Mouse (Mus musculus): ENCODE measurements around the gene C1qtnf1. TPM values are rescaled to one million over a fixed set of nuclear protein-coding genes. Genes with fewer than 3 reads are reported as not detected.
"Not testable (repeated sequence)": the region's sequence is repeated elsewhere in the genome, so short reads cannot be mapped to it uniquely, and the experiment has no call there.

The C1qtnf1 gene
- 1.1 and 2.5 TPM in 2 replicates for polyA plus RNA-seq (2014; fragmentation: Nextera tagmentation; extraction: Ambion mirVana)

GRCm38 (mm10) chr11:118427986-118428385 is at the start of gene C1qtnf1:
TSS of gene C1qtnf1 (plus strand) at chr11:118428203.
- no peak for ATAC-seq (ENCODE audit: low FRiP score)
- H3K4me2 ChIP-seq (replicated peaks; ENCODE audit: low read depth, low read length) = peak within 1 kb of the TSS; percentile 3; the same call in 1 of the 2 replicates
- no peak for DNase-seq (ENCODE audit: low spot score)
- H3K4me3 ChIP-seq (ENCODE audit: low read depth, low read length) = no peak within 1 kb of the TSS
- H3K27ac ChIP-seq (ENCODE audit: low read depth, low read length) = no peak within 1 kb of the TSS
- H3K9me3 ChIP-seq (ENCODE audit: control insufficient read depth, low read length) = no peaks in the 10 kb centered on the region
- H3K27me3 ChIP-seq (ENCODE audit: control insufficient read depth, insufficient read depth, low read length) = no peaks in the 10 kb centered on the region; the same call in 1 of the 2 replicates
- 0 out of 2 replicates have a peak within 1 kb of the TSS, but pooled peaks have one; percentile 16 for H3K9ac ChIP-seq (ENCODE audit: low read depth, low read length)
- H3K4me1 ChIP-seq (replicated peaks; ENCODE audit: control insufficient read depth, insufficient read depth, low read length) = peaks cover 4% of the 10 kb centered on the region
- H3K36me3 ChIP-seq (ENCODE audit: control insufficient read depth, insufficient read depth, low read length) = no peaks in the 10 kb centered on the region
- WGBS = 3% methylated on average over 8 of the region's 8 CpGs

GRCm38 (mm10) chr11:118378656-118379055 is 49.3 kb upstream of the C1qtnf1 start:
- Histone ChIP-seq H3K27ac (ENCODE audit: low read depth, low read length) (no peak overlapping the region), H3K4me1 (replicated peaks; ENCODE audit: control insufficient read depth, insufficient read depth, low read length) (no peaks in the 10 kb centered on the region), H3K9ac (ENCODE audit: low read depth, low read length) (no peak overlapping the region), H3K4me3 (ENCODE audit: low read depth, low read length) (no peak overlapping the region), H3K36me3 (ENCODE audit: control insufficient read depth, insufficient read depth, low read length) (no peaks in the 10 kb centered on the region), H3K27me3 (ENCODE audit: control insufficient read depth, insufficient read depth, low read length) (no peaks in the 10 kb centered on the region), H3K4me2 (replicated peaks; ENCODE audit: low read depth, low read length) (no peak overlapping the region), H3K9me3 (ENCODE audit: control insufficient read depth, low read length) (no peaks in the 10 kb centered on the region)
- WGBS = 81% methylated on average over 6 of the region's 6 CpGs
- DNase-seq (ENCODE audit: low spot score) (no peak), ATAC-seq (ENCODE audit: low FRiP score) (no peak)

GRCm38 (mm10) chr11:118379251-118380009 is 48.6 kb upstream of the C1qtnf1 start:
- H3K4me3 ChIP-seq (ENCODE audit: low read depth, low read length) = no peak overlapping the region
- WGBS = 46% methylated on average over 11 of the region's 11 CpGs
- no peaks in the 10 kb centered on the region for H3K4me1 ChIP-seq (replicated peaks; ENCODE audit: control insufficient read depth, insufficient read depth, low read length)
- no peaks in the 10 kb centered on the region for H3K9me3 ChIP-seq (ENCODE audit: control insufficient read depth, low read length)
- no peak overlapping the region for H3K27ac ChIP-seq (ENCODE audit: low read depth, low read length)
- H3K27me3 ChIP-seq (ENCODE audit: control insufficient read depth, insufficient read depth, low read length) = no peaks in the 10 kb centered on the region
- peak; percentile 85 for DNase-seq (ENCODE audit: low spot score)
- no peak overlapping the region for H3K4me2 ChIP-seq (replicated peaks; ENCODE audit: low read depth, low read length)
- no peaks in the 10 kb centered on the region for H3K36me3 ChIP-seq (ENCODE audit: control insufficient read depth, insufficient read depth, low read length)
- no peak for ATAC-seq (ENCODE audit: low FRiP score)
- H3K9ac ChIP-seq (ENCODE audit: low read depth, low read length) = 0 out of 2 replicates have a peak overlapping the region, but pooled peaks have one; percentile 20

- WGBS = 95% methylated on average over 13 of the region's 13 CpGs
- not testable (repeated sequence) for H3K4me3 ChIP-seq (ENCODE audit: low read depth, low read length); H3K4me1 ChIP-seq (replicated peaks; ENCODE audit: control insufficient read depth, insufficient read depth, low read length); H3K36me3 ChIP-seq (ENCODE audit: control insufficient read depth, insufficient read depth, low read length); H3K4me2 ChIP-seq (replicated peaks; ENCODE audit: low read depth, low read length); DNase-seq (ENCODE audit: low spot score); H3K9me3 ChIP-seq (ENCODE audit: control insufficient read depth, low read length); H3K27me3 ChIP-seq (ENCODE audit: control insufficient read depth, insufficient read depth, low read length); ATAC-seq (ENCODE audit: low FRiP score); H3K27ac ChIP-seq (ENCODE audit: low read depth, low read length); H3K9ac ChIP-seq (ENCODE audit: low read depth, low read length)
Observed at GRCm38 (mm10) chr11:118387816-118388215, 40.2 kb upstream of the C1qtnf1 start.

- H3K9ac ChIP-seq (ENCODE audit: low read depth, low read length) = no peak overlapping the region
- H3K9me3 ChIP-seq (ENCODE audit: control insufficient read depth, low read length) = no peaks in the 10 kb centered on the region
- 74% methylated on average over 5 of the region's 5 CpGs for WGBS
- no peaks in the 10 kb centered on the region for H3K4me1 ChIP-seq (replicated peaks; ENCODE audit: control insufficient read depth, insufficient read depth, low read length)
- H3K36me3 ChIP-seq (ENCODE audit: control insufficient read depth, insufficient read depth, low read length) = no peaks in the 10 kb centered on the region
- ATAC-seq (ENCODE audit: low FRiP score) (no peak), DNase-seq (ENCODE audit: low spot score) (no peak)
- H3K4me2 ChIP-seq (replicated peaks; ENCODE audit: low read depth, low read length) = no peak overlapping the region
- H3K27ac ChIP-seq (ENCODE audit: low read depth, low read length) = no peak overlapping the region
- no peaks in the 10 kb centered on the region for H3K27me3 ChIP-seq (ENCODE audit: control insufficient read depth, insufficient read depth, low read length)
- H3K4me3 ChIP-seq (ENCODE audit: low read depth, low read length) = no peak overlapping the region
Observed at GRCm38 (mm10) chr11:118393991-118394390, 34.0 kb upstream of the C1qtnf1 start.

GRCm38 (mm10) chr11:118394538-118394937 is 33.5 kb upstream of the C1qtnf1 start:
- no peak overlapping the region for H3K27ac ChIP-seq (ENCODE audit: low read depth, low read length)
- no peaks in the 10 kb centered on the region for H3K4me1 ChIP-seq (replicated peaks; ENCODE audit: control insufficient read depth, insufficient read depth, low read length)
- no peaks in the 10 kb centered on the region for H3K9me3 ChIP-seq (ENCODE audit: control insufficient read depth, low read length)
- 65% methylated on average over 6 of the region's 6 CpGs for WGBS
- H3K36me3 ChIP-seq (ENCODE audit: control insufficient read depth, insufficient read depth, low read length) = no peaks in the 10 kb centered on the region
- no peak for DNase-seq (ENCODE audit: low spot score)
- no peaks in the 10 kb centered on the region for H3K27me3 ChIP-seq (ENCODE audit: control insufficient read depth, insufficient read depth, low read length)
- no peak for ATAC-seq (ENCODE audit: low FRiP score)
- H3K9ac ChIP-seq (ENCODE audit: low read depth, low read length) = no peak overlapping the region
- H3K4me2 ChIP-seq (replicated peaks; ENCODE audit: low read depth, low read length) = no peak overlapping the region
- no peak overlapping the region for H3K4me3 ChIP-seq (ENCODE audit: low read depth, low read length)

- Histone ChIP-seq H3K27ac (ENCODE audit: low read depth, low read length) (no peak overlapping the region), H3K4me2 (replicated peaks; ENCODE audit: low read depth, low read length) (no peak overlapping the region), H3K4me1 (replicated peaks; ENCODE audit: control insufficient read depth, insufficient read depth, low read length) (no peaks in the 10 kb centered on the region), H3K9me3 (ENCODE audit: control insufficient read depth, low read length) (no peaks in the 10 kb centered on the region), H3K4me3 (ENCODE audit: low read depth, low read length) (no peak overlapping the region), H3K9ac (ENCODE audit: low read depth, low read length) (no peak overlapping the region), H3K27me3 (ENCODE audit: control insufficient read depth, insufficient read depth, low read length) (no peaks in the 10 kb centered on the region), H3K36me3 (ENCODE audit: control insufficient read depth, insufficient read depth, low read length) (no peaks in the 10 kb centered on the region)
- ATAC-seq (ENCODE audit: low FRiP score) = no peak
- 92% methylated on average over 26 of the region's 26 CpGs for WGBS
- no peak for DNase-seq (ENCODE audit: low spot score)
Observed at GRCm38 (mm10) chr11:118397806-118398530, 30.0 kb upstream of the C1qtnf1 start.

GRCm38 (mm10) chr11:118399891-118400565 is 28.0 kb upstream of the C1qtnf1 start:
- WGBS = 81% methylated on average over 5 of the region's 5 CpGs
- Histone ChIP-seq H3K36me3 (ENCODE audit: control insufficient read depth, insufficient read depth, low read length) (no peaks in the 10 kb centered on the region), H3K27ac (ENCODE audit: low read depth, low read length) (0 out of 2 replicates have a peak overlapping the region, but pooled peaks have one; percentile 6), H3K4me2 (replicated peaks; ENCODE audit: low read depth, low read length) (no peak overlapping the region), H3K9me3 (ENCODE audit: control insufficient read depth, low read length) (no peaks in the 10 kb centered on the region), H3K9ac (ENCODE audit: low read depth, low read length) (no peak overlapping the region), H3K4me1 (replicated peaks; ENCODE audit: control insufficient read depth, insufficient read depth, low read length) (no peaks in the 10 kb centered on the region), H3K27me3 (ENCODE audit: control insufficient read depth, insufficient read depth, low read length) (no peaks in the 10 kb centered on the region), H3K4me3 (ENCODE audit: low read depth, low read length) (no peak overlapping the region)
- DNase-seq (ENCODE audit: low spot score) (no peak), ATAC-seq (ENCODE audit: low FRiP score) (no peak)

Data from hindbrain, embryonic 11.5 days (tissue).